Mouse (Mus musculus): ENCODE data around the gene Mtx3. TPM values are rescaled to one million over a fixed set of nuclear protein-coding genes. Genes with fewer than 3 reads are reported as not detected.

Gene Mtx3
- polyA plus RNA-seq, 1 experiment: 2.1 TPM

Other genes with a start within 250 kb of the Mtx3 start
- 2.8 TPM for gene Serinc5, start 233.7 kb upstream of the Mtx3 start, polyA plus RNA-seq (2012; fragmentation: generic; extraction: Trizol)
- gene Thbs4, start 49.9 kb upstream of the Mtx3 start, polyA plus RNA-seq (2012; fragmentation: generic; extraction: Trizol): not detected